Mouse (Mus musculus): ENCODE measurements around the gene Kcnb1.
A peak's percentile ranks its signal among the peaks of the same experiment; 100 is the strongest.
"Not testable (repeated sequence)": the region's sequence is repeated elsewhere in the genome, so short reads cannot be mapped to it uniquely, and the experiment has no call there.

The Kcnb1 gene

GRCm38 (mm10) chr2:167190076-167190399 lies at the start of gene Kcnb1:
Gene Kcnb1, minus strand, starts transcription at chr2:167190155.
- DNase-seq: peak; percentile 60

DNA sequence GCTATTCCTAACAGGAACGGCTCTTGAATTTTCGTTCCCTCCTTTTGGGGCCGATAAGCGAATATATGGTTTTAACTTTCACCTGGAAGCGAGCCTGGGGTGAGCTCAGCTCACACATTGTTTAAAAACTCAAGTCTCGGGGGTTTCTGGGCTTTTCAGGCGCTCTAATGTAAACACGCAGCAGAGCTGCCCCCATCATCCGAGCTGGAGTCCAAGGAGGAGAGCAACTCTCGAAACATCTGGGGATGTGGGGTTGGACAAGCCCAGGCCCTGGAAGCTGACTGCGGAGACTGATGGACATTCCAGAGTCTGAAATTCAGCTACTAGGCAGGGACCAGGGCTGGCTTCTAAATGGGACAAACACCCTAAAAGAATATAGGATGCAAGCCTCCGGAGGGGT lies 49.3 kb upstream of the Kcnb1 start:
- DNase-seq: no peak

DNA sequence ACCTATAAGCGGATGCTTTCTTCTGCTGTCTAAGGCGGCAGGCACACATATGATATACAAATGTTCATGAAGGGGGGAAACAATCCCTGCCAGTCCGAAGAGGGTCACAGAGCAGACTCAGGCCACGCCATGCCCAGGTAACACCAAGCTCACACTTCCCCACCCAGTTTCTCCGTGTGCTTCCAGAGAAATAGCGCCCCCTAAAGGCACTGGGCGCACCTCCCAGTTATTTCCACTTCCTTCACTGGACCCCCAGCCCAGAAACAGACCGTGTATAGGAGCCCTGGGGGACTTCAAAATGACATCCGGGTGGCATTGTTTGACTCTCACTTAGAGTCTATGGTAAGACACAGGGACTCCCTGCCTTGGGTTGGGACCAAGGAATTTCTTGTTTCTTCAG lies 47.3 kb upstream of the Kcnb1 start:
- DNase-seq: no peak

DNA sequence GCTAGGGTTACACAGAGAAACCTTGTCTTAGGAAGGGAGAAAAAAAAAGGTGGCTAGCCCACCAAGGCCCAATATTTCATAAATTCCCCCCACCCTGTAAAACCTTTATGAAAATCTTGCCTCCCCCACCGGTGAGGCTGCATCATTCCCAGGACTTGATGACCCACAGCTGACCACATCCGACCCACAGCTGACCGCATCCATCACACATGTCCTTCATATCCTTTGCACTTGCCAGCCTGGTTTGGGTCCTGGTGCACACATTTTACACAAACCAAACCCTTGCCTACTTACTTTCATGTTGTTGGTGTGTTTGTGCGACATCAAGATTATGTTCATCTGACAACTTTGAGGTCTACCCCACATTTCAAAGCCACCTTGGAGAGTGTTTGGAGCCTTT lies 46.2 kb upstream of the Kcnb1 start:
- DNase-seq: no peak

DNA sequence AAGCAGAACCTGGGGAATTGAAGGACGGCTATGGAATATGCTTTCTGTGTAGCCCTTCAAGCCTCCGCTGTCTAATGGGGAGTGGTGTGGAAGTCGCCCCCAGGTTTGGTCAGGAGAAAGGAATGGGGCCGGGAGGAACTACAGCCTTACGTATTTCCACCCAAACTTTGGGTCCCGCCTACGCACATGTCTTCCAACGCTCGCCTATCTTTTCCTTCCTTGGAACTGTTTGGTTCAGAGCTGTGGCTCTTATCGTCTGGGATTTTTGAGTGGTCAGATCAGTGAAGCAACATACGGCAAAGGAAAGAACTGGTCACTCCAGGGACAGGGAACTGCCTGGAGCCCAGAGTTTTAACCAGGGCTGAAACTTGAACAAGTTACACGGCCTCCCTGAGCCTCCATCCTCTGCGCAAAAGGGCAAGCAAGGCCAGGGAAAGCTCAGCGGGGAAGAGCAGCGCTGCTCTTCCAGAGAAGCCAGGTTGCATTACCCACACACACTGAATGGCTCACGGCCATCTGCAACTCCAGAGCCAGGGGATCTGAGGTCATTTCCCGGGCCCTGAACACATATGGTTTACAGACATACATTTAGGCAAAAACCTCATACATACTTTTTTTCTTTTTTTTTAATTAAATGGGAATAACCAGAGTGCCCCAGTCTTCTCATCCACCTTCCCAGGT lies 45.5 kb upstream of the Kcnb1 start:
- DNase-seq: no peak

- no peak for DNase-seq
Observed at GRCm38 (mm10) chr2:167233771-167234170, 43.8 kb upstream of the Kcnb1 start.

DNA sequence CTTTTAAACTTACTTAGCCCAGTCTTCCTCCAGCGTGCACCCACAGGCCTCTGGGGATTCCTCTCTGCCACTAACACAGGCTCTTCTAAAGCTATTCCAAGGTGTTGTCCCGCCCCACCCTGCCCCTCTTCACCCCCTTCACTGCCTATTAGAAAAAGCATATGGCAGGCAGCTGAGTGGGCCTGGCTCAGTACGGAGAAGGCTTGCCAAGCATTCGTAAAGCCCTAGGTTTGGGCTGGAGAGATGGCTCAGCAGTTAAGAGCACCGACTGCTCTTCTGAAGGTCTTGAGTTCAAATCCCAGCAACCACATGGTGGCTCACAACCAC lies 43.0 kb upstream of the Kcnb1 start:
- DNase-seq: no peak

DNA sequence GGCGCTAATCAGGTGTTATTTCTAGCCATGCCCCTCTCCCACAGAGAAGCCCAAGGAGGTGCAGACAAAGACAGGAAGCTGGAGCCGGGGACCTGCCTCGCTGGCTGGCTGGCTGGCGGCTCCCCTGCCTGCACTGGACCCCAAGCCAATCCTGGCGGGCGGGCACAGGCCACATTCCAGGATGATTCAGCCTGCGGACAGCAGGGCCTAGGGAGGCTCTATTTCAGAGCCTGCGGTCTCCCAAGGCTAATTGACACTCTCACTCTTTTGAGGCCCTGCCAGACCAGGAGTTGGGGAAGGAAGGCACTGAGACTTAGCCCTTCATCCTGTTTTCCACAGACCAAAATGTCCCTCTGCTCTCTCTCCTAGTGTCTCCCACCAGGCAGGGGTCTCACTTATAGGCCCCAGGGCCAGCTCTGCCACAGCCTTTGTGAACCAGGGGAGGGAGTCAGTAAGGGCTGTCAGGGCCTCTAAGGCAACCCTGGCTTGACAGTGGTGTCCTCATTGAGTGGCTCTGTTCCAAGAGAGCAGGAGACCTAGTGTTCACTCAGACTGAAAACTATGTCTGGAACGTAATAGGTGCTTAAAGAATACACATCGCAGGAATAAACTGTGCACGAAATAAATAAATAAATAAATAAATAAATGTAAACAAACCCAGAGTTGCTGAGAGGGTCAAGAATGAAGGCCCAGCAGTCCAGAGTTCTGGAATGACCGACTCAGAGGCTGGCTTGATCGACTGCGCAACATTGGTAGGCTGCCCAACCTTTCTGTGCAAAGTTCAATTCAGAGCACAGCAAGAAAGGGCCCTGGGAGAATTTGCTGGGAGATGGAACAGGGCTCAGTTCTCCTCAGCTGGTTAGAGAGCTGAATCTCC lies 42.4 kb upstream of the Kcnb1 start:
- peak; percentile 27 for DNase-seq

- DNase-seq: no peak
Observed at GRCm38 (mm10) chr2:167230554-167230953, 40.6 kb upstream of the Kcnb1 start.

- DNase-seq: no peak
Observed at GRCm38 (mm10) chr2:167224937-167225336, 35.0 kb upstream of the Kcnb1 start.

- DNase-seq: no peak
Observed at GRCm38 (mm10) chr2:167224194-167224593, 34.2 kb upstream of the Kcnb1 start.

GRCm38 (mm10) chr2:167222152-167222551 lies 32.2 kb upstream of the Kcnb1 start:
- peak; percentile 83 for DNase-seq

DNA sequence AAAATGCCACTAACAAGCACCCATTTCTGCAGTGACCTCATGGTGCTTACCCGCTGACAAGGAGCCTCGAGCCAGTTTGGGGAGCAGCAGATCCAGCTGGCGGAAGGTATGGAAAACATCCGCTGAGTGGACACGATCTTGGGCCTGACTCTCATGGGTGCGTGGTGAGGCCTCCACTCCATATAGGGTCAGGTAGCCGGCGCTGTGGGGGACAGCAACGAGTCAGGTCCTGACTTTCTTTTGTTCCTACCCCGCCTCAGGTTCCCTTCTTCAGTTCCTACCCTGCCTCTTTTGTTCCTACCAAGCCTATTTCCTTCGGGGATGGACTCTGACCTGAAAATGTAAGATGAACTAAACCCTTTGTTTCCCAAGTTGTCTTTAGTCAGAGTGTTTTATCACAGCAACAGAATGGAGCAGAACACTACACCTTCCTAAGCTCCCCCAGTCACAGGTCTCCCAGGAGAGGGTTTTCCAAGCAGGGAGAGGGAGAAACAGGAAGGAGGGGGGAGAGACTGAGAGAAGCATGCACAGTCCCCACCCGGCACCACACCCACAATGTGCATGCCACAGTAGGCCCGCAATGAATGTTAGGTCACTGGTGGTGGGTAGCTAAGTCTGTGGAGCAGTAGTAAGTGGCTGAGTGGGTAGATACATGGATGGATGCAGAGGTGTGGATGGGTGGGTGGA lies 31.3 kb upstream of the Kcnb1 start:
- no peak for DNase-seq

DNA sequence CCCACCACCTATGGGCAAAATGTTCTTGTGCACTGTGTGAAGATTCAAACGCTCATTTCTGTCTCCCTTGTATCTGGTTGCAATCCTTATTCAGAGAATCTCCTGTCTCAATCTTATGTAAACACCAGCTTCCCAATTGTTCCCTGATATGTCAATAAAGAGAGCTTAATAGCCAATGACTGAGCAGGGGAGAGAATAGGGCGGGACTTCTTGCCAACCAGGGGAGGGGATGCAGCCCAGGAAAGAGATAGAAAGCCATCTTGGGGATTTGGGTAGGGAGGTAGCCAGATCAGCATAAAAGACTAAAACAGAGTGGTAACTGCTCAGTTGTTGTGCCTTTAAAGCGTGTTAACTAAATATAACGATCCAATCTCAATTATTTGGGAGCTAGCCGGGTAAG lies 30.8 kb upstream of the Kcnb1 start:
- no peak for DNase-seq

DNA sequence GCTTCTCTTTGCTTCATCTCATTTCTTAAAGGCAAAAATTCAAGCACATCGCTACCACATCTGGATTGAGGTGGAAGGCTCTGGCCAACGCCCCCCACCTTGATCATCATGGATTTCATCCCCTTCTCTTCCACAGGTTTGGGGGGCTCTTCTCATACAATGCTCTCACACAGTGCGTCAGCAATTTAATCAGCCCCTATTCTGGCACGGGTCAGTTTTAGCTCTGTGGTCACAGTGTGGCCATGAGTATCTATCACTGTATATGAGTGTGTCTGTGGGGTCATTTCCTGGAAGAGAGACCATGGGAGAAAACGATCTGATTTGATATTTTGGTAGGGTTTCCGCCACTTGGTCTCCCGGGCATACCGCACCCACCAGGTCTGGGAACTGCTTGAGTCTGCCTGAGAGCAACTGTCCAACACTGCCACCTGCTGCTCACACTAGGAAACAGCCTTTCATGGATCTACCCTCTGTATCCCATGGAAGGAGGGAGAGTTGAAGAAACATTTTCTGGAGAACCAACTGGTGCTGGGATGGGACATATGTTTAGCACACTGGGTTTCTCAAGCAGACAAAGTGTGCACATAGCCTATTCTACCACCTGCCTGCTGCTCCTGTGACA lies 29.3 kb upstream of the Kcnb1 start:
- DNase-seq: peak; percentile 88

GRCm38 (mm10) chr2:167213666-167214065 lies 23.7 kb upstream of the Kcnb1 start:
- no peak for DNase-seq

DNA sequence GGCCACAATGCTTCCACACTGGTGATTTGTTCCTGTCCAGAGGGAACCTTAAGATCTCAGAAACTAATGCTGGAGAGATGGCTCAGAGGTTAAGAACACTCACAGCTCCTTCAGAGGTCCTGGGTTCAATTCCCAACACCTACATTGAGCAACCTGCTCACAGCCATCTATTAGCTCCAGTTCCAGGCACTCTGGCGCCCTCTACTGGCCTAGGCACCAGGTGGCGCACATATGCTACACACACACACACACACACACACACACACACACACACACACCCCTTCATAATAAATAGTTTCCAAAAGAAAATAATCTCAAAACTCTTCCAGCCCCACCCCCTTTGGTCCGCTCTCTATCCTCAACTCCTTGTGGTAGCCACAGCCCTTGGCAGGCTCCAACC lies 23.1 kb upstream of the Kcnb1 start:
- DNase-seq: no peak

GRCm38 (mm10) chr2:167212551-167212950 lies 22.6 kb upstream of the Kcnb1 start:
- DNase-seq: no peak

GRCm38 (mm10) chr2:167212089-167212488 lies 22.1 kb upstream of the Kcnb1 start:
- DNase-seq: no peak

GRCm38 (mm10) chr2:167209900-167210299 lies 19.9 kb upstream of the Kcnb1 start:
- peak; percentile 82 for DNase-seq

DNA sequence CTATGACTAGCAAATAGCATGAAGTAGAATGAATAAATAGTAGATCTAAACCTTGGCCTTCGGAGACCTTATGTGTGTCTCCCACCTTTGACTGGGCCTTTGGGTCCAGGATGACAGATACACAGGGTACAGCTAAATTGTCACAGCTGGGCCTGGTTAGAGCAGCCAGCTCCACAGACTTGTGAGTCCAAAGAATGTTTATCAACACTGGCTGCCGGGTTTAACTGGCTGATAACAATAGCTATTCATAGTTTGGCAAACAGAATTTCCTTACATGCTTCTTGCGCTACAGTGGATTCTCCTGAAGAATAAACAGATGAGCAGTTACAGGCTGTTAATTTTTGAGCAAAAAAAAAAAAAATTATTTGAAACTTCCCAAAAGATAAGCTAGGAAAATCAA lies 19.0 kb upstream of the Kcnb1 start:
- DNase-seq: no peak

GRCm38 (mm10) chr2:167205918-167206629 lies 16.1 kb upstream of the Kcnb1 start:
- DNase-seq: no peak

- DNase-seq: not testable (repeated sequence)
Observed at GRCm38 (mm10) chr2:167204686-167205085, 14.7 kb upstream of the Kcnb1 start.
